Mouse (Mus musculus): ENCODE measurements at regions not wholly inside any gene's neighbourhood (a gene's known extent, or its start where the extent isn't known, plus 50 kb on each side); places are given as distances from the start of the nearest gene placed in this dataset.
A peak's percentile ranks its signal among the peaks of the same experiment; 100 is the strongest.

- Histone ChIP-seq H3K4me2 (no peak overlapping the region), H3K4me3 (no peak overlapping the region), H3K4me1 (replicated peaks) (peaks cover 6% of the 10 kb centered on the region), H3K9ac (no peak overlapping the region), H3K36me3 (no peaks in the 10 kb centered on the region), H3K27me3 (replicated peaks) (no peaks in the 10 kb centered on the region), H3K27ac (ENCODE audit: poor library complexity, severe bottlenecking) (peak overlapping the region; percentile 17; the same call in 1 of the 2 replicates), H3K9me3 (replicated peaks) (peaks cover 9% of the 10 kb centered on the region; the same call in 1 of the 2 replicates)
- 14% methylated on average over 3 of the region's 3 CpGs for WGBS
- peak; percentile 76 for ATAC-seq (ENCODE audit: insufficient number of reproducible peaks, low FRiP score)
These were observed 99.6 kb upstream of the 2610301B20Rik start for GRCm38 (mm10) chr4:10774557-10775215.

DNA sequence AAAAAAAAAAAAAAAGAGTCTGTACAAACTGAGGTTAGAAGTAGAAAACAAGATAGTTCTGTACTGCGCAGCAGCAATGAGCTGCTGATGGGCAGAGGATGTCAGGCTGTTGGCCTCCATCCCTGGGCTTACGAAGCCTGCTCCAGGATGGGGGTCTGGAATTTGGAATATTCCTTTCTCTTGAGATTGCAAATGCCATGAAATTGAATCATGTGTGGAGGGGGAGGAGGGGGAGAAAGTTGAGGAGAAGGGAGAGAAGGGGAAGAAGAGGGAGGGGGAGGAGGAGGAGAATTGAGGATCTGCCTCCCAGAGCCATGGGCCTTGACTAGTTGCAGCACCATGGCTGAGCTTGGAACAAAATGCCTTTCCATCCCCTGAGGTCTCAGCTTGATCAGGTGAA is 87.6 kb upstream of the 2610301B20Rik start:
- no peak overlapping the region for H3K9ac ChIP-seq
- no peaks in the 10 kb centered on the region for H3K36me3 ChIP-seq
- ATAC-seq (ENCODE audit: insufficient number of reproducible peaks, low FRiP score) = no peak
- H3K4me1 ChIP-seq (replicated peaks) = 0 out of 2 replicates have a peak, but pooled peaks cover 4% of the 10 kb centered on the region
- H3K27me3 ChIP-seq (replicated peaks) = no peaks in the 10 kb centered on the region
- no peak overlapping the region for H3K4me2 ChIP-seq
- H3K27ac ChIP-seq (ENCODE audit: poor library complexity, severe bottlenecking) = no peak overlapping the region
- H3K9me3 ChIP-seq (replicated peaks) = no peaks in the 10 kb centered on the region
- no peak overlapping the region for H3K4me3 ChIP-seq
- WGBS = 65% methylated on average over 2 of the region's 2 CpGs

- Histone ChIP-seq H3K9ac (no peak overlapping the region), H3K27ac (ENCODE audit: poor library complexity, severe bottlenecking) (no peak overlapping the region), H3K9me3 (replicated peaks) (no peaks in the 10 kb centered on the region), H3K27me3 (replicated peaks) (no peaks in the 10 kb centered on the region), H3K4me2 (no peak overlapping the region), H3K36me3 (no peaks in the 10 kb centered on the region), H3K4me1 (replicated peaks) (0 out of 2 replicates have a peak, but pooled peaks cover 10% of the 10 kb centered on the region), H3K4me3 (no peak overlapping the region)
- no peak for ATAC-seq (ENCODE audit: insufficient number of reproducible peaks, low FRiP score)
These were observed 86.0 kb upstream of the 2610301B20Rik start for GRCm38 (mm10) chr4:10788306-10788705.

DNA sequence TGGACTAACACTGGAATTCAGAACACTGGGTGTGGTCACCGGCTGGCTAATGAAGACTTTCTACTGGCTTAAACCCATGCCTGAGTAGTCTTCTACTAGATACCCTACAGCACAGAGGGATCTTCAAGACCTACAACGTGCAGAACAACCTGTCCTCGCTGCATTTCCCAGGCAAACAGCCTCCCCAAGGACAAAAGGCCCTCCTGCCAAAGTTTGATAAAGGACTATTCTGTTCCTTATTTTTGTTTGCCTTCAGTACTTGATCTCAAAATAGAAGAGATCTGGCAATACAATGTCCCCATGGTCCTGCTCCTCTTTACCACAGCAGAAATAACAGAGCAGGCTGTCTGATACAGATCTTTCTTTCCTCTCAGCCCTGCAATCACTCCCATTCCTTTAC is 85.2 kb upstream of the 2610301B20Rik start:
- 0 out of 2 replicates have a peak, but pooled peaks cover 10% of the 10 kb centered on the region for H3K4me1 ChIP-seq (replicated peaks)
- H3K9ac ChIP-seq = no peak overlapping the region
- no peaks in the 10 kb centered on the region for H3K36me3 ChIP-seq
- H3K27me3 ChIP-seq (replicated peaks) = no peaks in the 10 kb centered on the region
- H3K27ac ChIP-seq (ENCODE audit: poor library complexity, severe bottlenecking) = no peak overlapping the region
- no peaks in the 10 kb centered on the region for H3K9me3 ChIP-seq (replicated peaks)
- no peak for ATAC-seq (ENCODE audit: insufficient number of reproducible peaks, low FRiP score)
- no peak overlapping the region for H3K4me2 ChIP-seq
- WGBS = 61% methylated on average over 3 of the region's 3 CpGs
- no peak overlapping the region for H3K4me3 ChIP-seq

DNA sequence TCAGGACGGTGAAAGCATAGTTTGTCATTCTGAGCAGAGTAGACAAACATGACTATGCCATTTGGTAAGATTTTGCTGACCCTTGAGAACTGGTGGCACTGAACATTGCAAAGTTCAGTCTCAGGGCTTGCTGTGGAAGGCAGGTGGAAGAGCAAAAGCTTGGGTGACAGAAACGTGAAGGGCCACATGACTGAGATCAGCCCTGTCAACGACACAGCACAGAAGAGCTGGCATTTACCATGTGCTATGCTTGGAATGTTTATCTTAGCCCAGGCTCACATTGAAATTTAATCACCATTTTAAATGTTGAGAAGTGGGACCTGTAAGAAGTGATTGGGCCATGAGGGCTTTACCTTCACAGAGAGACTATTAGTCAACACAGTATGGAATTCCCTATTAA is 81.7 kb upstream of the 2610301B20Rik start:
- Histone ChIP-seq H3K9me3 (replicated peaks) (no peaks in the 10 kb centered on the region), H3K27me3 (replicated peaks) (no peaks in the 10 kb centered on the region), H3K4me1 (replicated peaks) (0 out of 2 replicates have a peak, but pooled peaks cover 10% of the 10 kb centered on the region), H3K4me2 (no peak overlapping the region), H3K27ac (ENCODE audit: poor library complexity, severe bottlenecking) (no peak overlapping the region), H3K4me3 (no peak overlapping the region), H3K36me3 (no peaks in the 10 kb centered on the region), H3K9ac (no peak overlapping the region)
- no peak for ATAC-seq (ENCODE audit: insufficient number of reproducible peaks, low FRiP score)
- 35% methylated on average over 3 of the region's 3 CpGs for WGBS

DNA sequence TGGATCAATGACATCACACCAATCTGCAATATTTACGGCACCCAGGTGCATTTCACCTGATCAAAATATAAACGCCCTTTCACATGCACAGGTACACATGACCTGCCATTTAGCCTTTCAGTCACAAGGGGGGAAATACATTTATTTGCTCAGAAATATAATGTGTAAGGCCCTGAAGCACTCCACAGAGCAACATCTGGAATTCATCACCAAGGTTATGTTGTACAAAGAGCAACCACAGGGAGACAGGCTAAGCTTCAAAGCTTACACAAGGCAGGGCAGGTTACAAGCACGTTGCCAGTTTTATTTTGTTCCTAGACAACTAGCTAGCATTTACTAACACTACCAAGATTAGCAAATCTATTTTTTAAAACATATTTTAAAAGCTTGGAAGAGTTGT is 79.8 kb upstream of the 2610301B20Rik start:
- H3K27me3 ChIP-seq (replicated peaks) = no peaks in the 10 kb centered on the region
- 73% methylated on average over 3 of the region's 3 CpGs for WGBS
- no peak overlapping the region for H3K4me2 ChIP-seq
- no peaks in the 10 kb centered on the region for H3K9me3 ChIP-seq (replicated peaks)
- H3K27ac ChIP-seq (ENCODE audit: poor library complexity, severe bottlenecking) = no peak overlapping the region
- H3K9ac ChIP-seq = no peak overlapping the region
- ATAC-seq (ENCODE audit: insufficient number of reproducible peaks, low FRiP score) = no peak
- H3K4me1 ChIP-seq (replicated peaks) = 0 out of 2 replicates have a peak, but pooled peaks cover 6% of the 10 kb centered on the region
- H3K4me3 ChIP-seq = no peak overlapping the region
- H3K36me3 ChIP-seq = no peaks in the 10 kb centered on the region

DNA sequence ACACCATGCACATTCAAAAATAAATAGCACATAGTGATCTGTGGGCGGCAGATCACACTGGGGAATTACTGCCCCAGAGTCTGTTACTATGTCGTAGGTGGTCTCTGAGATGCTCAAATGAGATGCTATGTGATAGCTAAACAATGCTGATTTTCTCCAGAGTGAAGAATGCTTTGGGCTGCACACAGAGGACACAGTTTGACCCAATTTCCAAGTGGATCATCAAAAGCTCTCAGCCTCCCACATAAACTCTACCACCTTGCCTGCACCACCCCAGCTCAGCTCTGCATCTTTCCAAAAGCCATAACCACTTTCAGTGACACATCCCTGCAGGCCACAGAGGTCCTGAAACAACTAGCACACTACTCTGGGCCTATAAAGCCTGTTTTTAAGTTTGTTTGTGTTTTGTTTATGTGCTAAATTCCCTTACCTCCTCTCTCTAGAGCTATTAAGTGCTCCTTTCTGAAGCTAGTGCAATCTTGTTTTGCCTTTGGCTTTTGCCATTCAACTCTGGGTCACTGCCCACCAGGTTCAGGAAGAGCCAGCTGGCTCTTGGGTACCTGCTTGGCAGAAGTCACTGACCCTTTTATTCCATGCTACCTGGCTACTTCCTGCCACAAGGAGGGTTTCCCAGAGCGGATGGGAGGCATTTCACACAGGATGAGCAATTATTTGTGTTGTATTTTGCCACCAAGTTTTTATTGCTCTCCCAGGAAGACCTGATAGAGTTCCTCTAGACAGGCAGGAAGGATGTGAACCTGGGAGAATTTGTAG is 73.3 kb upstream of the 2610301B20Rik start:
- WGBS = 72% methylated on average over 3 of the region's 3 CpGs

DNA sequence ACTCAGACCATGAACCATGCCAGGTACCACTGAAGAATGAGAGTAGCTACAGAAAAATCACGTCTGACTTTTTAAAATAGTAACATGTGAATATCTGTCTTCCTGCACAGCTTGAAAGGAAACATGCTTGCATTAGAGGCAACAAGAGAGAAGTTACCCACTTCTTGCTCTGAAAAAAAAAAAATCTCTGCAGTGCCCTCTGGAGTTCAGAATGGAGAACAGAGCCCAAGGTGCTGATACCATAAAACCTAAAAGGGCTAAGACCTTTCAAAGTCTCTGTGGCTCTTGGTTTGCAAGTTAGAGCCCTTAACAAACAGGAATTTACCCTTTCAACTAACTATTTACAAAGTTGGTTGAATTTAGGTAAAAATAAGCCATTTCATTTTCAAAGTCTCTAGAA is 69.6 kb upstream of the 2610301B20Rik start:
- no peak overlapping the region for H3K27ac ChIP-seq (ENCODE audit: poor library complexity, severe bottlenecking)
- 6% methylated on average over 1 of the region's 1 CpGs for WGBS
- H3K4me1 ChIP-seq (replicated peaks) = no peaks in the 10 kb centered on the region
- H3K9ac ChIP-seq = no peak overlapping the region
- H3K4me2 ChIP-seq = no peak overlapping the region
- no peaks in the 10 kb centered on the region for H3K9me3 ChIP-seq (replicated peaks)
- no peaks in the 10 kb centered on the region for H3K27me3 ChIP-seq (replicated peaks)
- H3K36me3 ChIP-seq = no peaks in the 10 kb centered on the region
- H3K4me3 ChIP-seq = no peak overlapping the region
- ATAC-seq (ENCODE audit: insufficient number of reproducible peaks, low FRiP score) = no peak

More for the DNA sequence above, 73.3 kb upstream of the 2610301B20Rik start:
- H3K4me1 ChIP-seq (replicated peaks) = no peaks in the 10 kb centered on the region
- no peak for ATAC-seq (ENCODE audit: insufficient number of reproducible peaks, low FRiP score)
- H3K9ac ChIP-seq = no peak overlapping the region
- no peaks in the 10 kb centered on the region for H3K27me3 ChIP-seq (replicated peaks)
- no peaks in the 10 kb centered on the region for H3K36me3 ChIP-seq
- H3K27ac ChIP-seq (ENCODE audit: poor library complexity, severe bottlenecking) = no peak overlapping the region
- H3K4me2 ChIP-seq = no peak overlapping the region
- H3K4me3 ChIP-seq = no peak overlapping the region
- H3K9me3 ChIP-seq (replicated peaks) = no peaks in the 10 kb centered on the region

GRCm38 (mm10) chr4:10807260-10807659 is 67.0 kb upstream of the 2610301B20Rik start:
- no peak overlapping the region for H3K4me3 ChIP-seq
- no peak overlapping the region for H3K9ac ChIP-seq
- 58% methylated on average over 3 of the region's 3 CpGs for WGBS
- no peak overlapping the region for H3K4me2 ChIP-seq
- no peak for ATAC-seq (ENCODE audit: insufficient number of reproducible peaks, low FRiP score)
- no peaks in the 10 kb centered on the region for H3K4me1 ChIP-seq (replicated peaks)
- H3K9me3 ChIP-seq (replicated peaks) = no peaks in the 10 kb centered on the region
- H3K27me3 ChIP-seq (replicated peaks) = no peaks in the 10 kb centered on the region
- no peaks in the 10 kb centered on the region for H3K36me3 ChIP-seq
- H3K27ac ChIP-seq (ENCODE audit: poor library complexity, severe bottlenecking) = no peak overlapping the region

DNA sequence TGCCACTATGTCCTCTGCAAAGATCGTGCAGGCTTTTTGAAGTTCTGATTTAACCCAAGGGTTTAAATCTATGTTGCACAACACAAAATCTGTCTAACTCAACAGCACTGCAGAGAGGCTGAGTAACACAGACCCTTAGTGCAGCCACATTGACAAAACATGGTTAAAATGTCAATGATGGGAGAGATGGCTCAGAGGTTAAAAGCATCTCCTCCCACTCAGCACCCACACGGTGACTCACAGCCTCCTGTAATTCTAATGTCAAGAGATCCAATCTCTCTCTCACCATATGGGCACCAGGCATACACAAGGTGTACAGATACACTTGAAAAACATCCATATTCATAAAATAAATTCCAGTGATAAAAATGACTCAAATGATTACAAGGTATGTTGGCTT is 61.4 kb upstream of the 2610301B20Rik start:
- Histone ChIP-seq H3K9ac (no peak overlapping the region), H3K4me3 (no peak overlapping the region), H3K36me3 (no peaks in the 10 kb centered on the region), H3K4me2 (no peak overlapping the region), H3K27me3 (replicated peaks) (no peaks in the 10 kb centered on the region), H3K9me3 (replicated peaks) (peaks cover 7% of the 10 kb centered on the region; the same call in 1 of the 2 replicates), H3K4me1 (replicated peaks) (no peaks in the 10 kb centered on the region), H3K27ac (ENCODE audit: poor library complexity, severe bottlenecking) (no peak overlapping the region)
- no peak for ATAC-seq (ENCODE audit: insufficient number of reproducible peaks, low FRiP score)
- WGBS = 84% methylated on average over 2 of the region's 2 CpGs

All from heart, embryonic 12.5 days (tissue).